Mouse (Mus musculus): ENCODE measurements around the gene Slc25a1. TPM values are rescaled to one million over a fixed set of nuclear protein-coding genes. Genes with fewer than 3 reads are reported as not detected.

Slc25a1 gene
- total RNA-seq, 2 experiments from 2014 or later, result 5.9 to 13.9 TPM

DNA sequence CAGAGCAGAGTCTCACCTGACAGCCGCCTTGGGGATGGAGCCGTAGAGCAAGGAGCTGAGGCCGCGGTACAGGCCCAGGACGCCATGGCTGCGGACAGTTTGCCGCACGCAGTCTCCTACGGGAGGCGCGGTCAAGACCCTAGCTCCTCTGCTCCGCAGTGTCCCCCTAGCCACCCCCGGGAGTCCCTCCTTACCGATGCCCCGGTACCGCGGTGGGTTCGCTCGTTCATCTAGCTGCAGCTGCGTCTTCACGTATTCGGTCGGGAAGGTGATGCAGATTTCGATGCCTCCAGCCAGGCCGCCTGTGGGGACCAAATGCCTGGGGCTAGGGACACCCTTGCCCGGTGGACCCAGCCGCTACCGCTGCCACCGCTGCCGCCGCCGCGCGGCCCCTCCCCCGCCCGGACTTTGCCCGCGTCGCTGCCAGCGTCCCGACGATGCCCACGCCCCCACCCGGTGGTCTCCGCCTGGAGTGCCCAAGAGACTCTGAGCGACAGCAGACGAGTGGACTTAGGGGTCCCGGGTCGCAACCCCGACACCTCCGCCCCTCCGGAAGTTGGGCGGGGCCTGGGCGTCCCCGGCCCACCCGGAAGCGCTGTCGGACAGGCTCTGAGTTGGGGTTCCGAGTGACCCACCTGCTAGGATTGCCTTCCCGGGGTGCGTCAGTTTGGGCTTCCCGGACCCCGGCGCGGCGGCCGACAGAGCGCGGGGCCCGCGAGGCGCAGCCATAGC, 502 bp downstream of the Slc25a1 start:
- DNase-seq, result peak in 1 of 2 experiments; percentile 39
- intact Hi-C loops (cut with DNase I), result loop anchor here (5.0 to 10.0 kb wide), 3 partner anchors 60 to 417 kb away; partner anchors contain the start of genes Arvcf and Tango2

DNA sequence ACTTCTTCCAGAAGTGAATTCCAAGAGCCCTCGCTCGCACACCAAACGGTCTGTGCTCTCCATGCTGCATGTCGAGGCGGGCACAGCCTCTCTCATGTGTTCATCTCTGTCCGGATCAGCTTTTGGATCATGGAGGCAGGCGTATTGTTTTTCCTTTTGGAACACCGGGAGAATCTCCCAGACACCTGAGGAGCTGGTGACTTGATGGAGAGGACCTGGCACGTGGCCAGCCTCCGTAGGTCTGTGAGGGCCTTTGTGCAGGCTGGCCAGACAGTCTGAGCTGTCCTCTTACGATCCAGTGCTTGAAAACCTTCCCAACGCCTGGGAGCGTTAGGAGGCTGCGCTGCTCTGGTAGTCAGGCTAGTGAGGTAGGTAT, 5.9 kb downstream of the Slc25a1 start:
- intact Hi-C loops (cut with DNase I), result loop anchor here (10.0 kb wide), 1 partner anchor 423 kb away; the partner anchor contains the start of genes Arvcf and Tango2
- DNase-seq, result no peak

DNA sequence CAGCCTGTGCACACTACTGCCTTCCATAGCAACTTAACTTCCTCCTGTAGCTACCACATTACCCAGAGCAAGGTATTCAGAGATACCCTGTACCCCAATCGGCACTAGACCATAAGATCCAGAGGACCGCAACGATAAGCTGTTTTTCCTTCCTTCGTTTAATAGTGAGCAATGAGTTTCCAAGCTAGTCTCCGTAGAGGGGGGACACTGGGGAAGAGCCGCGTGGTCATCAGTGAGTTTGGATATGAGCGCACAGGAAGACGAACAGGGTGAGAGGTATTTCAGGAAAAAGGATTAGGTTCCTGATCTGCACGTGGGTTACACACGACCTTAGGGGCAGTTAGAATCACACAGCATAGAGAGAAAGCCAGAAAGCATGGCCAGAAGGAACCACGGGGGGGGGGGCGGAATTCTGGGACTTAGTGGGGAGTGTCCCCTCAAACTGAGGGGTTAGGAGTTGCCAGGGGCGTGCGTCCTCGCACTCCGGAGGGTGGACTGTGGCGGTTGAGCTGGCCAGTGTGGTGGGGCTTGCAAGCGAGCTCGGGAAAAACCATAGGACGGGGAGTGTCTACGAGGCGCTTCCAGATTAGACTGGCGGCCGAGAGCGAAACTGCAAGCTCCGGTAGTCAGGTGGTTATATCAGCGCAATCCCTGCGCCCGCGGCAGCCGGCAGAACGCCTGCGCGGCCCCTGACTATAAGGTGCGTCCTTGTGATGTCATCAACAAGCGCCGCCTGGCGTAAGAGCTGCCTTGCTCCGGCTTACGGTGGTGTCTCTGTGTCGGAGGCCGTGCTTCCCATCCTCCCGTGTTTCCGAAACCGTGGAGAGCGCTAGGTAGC, 6.5 kb downstream of the Slc25a1 start:
- intact Hi-C loops (cut with DNase I), result loop anchor here (1.0 to 10.0 kb wide), 2 partner anchors 10 to 423 kb away; partner anchors contain the start of genes Arvcf, Ess2 and Tango2
- DNase-seq, result peak; percentile 94 to 95

DNA sequence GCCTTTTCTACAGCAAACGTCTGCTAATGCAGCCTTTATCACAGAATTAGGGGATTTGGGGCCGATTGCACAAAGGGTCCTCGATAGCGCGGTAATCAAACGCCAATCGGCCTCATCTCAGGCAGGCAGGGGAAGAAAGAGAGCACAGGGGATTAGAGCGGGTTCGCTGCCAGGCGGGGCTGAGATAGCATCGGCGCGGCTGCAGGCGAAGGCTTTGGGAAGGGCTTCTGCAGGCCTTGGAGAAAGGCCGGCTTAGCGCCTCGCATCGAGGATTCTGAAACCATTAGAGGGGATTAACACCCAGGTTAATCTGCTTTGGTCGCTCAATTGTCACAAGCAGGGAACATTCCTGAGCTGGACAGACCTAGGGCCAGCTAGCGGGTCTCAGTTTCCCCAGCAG, 7.4 kb downstream of the Slc25a1 start:
- intact Hi-C loops (cut with DNase I), result loop anchor here (10.0 kb wide), 1 partner anchor 424 kb away; the partner anchor contains the start of genes Arvcf and Tango2

DNA sequence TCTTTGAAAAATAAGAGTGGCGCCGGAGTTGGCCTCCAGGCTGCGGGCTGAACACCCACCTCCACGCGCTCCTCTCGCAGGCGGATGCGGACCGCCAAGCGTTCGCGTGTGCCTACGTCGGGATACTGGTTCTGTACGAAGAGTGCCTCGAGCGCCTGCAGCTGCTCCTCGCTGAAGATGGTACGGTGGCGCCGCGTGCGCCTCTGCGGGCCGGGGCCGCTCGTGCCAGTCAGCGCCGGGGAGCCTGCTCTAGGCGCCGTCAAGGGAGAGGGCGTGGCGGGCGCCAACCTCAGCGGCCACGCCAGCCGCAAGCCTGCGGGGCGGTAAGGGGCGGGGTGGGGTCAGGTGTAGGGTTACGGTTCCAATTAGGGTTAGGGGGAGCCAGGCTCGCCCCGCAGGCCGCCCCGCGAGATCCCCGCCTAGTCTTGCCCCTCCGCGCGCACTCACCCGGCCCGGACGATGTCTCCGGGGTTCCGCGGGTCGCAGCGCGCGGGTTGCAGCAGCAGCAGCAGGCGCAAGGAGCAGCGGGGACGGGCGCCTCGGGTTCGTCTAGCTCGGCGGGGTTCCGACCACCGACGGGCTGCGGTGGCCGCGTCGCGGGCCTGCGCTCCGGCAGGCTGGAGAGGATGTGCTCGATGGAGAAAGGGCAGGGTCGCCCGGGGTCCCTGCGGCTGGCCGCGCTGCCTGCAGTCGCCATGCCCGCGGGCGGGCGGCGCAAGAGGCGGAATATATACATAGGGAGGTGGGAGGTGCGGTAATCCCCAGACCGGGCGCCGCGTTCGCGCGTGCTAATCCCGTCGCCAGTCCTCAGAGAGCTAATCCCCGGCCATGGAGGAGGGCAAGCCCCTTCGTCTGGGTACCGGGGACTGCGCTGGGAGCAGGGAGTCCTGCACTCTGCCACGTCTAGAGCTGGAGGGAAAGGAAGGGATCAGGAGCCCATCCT, 13.4 kb downstream of the Slc25a1 start, which contains the start of gene Gsc2:
TSS of gene Gsc2 (minus strand) at position 753 of the 943 bp plus-strand sequence.
- no peak for DNase-seq
- intact Hi-C loops (cut with DNase I), result no loop called here

More for the DNA sequence above, 7.4 kb downstream of the Slc25a1 start:
- no peak for DNase-seq

DNA sequence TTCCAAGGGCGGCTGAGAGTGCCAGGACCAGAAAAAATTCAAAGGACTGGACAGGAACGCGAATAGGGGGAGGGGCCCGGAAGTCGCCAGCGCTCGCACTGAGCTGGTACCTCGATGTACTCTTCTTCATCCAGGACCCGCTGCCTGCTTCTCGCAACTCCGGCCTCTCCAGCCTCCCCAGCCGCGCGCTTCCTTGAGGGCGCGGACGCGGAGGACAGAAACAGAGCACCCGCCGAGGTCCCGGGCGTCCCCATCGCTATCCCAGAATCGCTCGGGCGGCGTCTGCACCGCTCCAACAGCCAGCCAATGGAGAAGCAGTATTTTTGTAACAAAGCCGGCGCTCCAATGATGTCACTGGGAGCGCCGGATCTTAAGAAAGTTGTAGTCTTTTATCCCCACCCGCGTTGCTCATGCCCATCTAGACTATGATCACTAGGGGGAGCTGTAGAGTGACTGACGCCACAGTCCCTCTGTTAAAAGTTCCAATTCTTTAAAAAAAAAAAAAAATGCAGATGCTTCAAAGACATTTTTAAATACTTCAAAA, 16.9 kb downstream of the Slc25a1 start, which contains the start of gene Ess2:
TSS of gene Ess2 (minus strand) at position 297 of the 544 bp plus-strand sequence.
- DNase-seq, result peak; percentile 86 to 90
- intact Hi-C loops (cut with DNase I), result loop anchor here (1.0 to 2.0 kb wide), 3 partner anchors 10 to 136 kb away; no protein-coding TSS in a partner anchor

DNA sequence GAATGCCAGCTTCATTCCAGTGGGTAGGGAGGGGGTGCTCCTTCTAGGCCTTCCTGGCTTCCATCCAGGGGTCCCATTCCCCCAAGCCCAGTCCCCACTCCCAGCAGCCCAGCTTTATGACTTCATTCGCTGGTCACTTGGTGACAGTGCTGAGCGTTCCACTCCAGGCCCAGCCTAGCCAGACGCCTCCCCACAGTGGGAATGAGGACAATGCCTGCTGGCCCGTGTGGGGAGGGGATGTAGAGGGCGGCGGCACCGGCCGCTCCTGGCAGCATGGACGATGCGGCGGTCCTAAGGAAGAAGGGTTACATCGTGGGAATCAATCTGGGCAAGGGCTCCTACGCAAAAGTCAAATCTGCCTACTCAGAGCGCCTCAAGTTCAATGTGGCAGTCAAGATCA, 29.6 kb downstream of the Slc25a1 start, which contains the start of the genes Dgcr2 and Tssk2:
TSS of gene Dgcr2 (minus strand) at position 101 of the 400 bp plus-strand sequence.
TSS of gene Tssk2 (plus strand) at position 176 of the 400 bp plus-strand sequence.
- intact Hi-C loops (cut with DNase I), result no loop called here
- no peak for DNase-seq

DNA sequence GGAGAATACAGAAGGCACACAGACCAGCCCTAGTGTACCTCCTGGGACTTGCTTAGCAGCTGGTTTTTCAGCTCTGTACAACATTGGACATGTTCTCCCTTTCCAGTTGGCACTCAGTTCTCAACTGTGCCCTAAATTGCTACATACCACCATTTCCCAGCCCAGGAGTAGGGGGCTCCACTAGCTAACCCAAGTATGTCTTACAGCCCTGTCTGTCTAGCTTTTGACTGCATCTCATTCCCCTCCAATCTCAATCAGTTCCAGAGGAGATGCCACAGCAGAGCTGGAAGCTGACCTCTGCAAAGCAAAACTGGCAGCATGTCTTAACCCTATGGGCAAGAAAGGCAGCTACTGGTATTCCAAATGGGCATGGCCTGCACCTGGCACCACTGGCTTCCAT, 31.9 kb downstream of the Slc25a1 start:
- intact Hi-C loops (cut with DNase I), result no loop called here
- DNase-seq, result no peak

DNA sequence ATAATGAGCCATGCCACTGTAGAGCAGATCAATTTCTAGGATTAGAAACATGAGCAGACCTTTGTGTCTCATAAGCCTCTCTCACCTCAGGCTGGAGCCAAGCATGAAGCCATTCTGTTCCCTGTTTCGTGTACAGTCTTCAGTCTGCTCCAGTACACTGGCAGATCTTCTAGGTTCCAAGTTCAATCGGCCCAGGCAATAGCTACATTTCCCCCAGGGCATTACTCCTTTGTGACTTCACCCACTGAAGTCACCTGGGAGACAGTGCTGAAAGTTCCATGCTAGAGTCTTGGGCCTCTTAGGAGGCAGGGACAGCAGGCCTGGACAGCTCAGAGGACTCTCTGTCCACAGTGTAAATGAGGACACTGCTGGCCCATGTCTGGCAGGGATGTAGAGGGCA, 34.1 kb downstream of the Slc25a1 start, which contains the start of gene Tssk1:
TSS of gene Tssk1 (plus strand) at position 301 of the 400 bp plus-strand sequence.
- no peak for DNase-seq
- intact Hi-C loops (cut with DNase I), result loop anchor here (2.0 kb wide), 1 partner anchor 17 kb away; the partner anchor contains the start of gene Ess2

DNA sequence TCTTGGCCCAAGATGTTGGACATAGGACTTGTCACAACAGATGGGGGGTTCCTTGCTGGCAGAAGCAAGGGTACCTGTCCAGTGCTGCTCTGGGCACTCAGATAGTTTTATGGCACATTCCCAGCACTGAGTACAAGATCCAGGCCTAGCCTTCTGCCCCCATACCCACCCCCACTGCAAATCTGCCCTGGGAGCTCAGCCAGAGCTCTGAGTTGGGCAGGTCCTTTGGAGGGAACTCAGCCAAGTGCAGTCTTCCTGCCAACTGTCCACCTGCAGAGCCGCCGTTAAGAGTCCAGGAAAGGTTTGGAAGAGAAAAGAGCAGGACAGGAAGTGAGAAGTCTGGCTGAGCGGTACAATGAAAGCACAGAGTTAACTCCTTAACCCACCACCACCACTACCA, 35.4 kb downstream of the Slc25a1 start:
- intact Hi-C loops (cut with DNase I), result loop anchor here (2.0 kb wide), 1 partner anchor 18 kb away; the partner anchor contains the start of gene Ess2
- DNase-seq, result peak; percentile 42 to 44

DNA sequence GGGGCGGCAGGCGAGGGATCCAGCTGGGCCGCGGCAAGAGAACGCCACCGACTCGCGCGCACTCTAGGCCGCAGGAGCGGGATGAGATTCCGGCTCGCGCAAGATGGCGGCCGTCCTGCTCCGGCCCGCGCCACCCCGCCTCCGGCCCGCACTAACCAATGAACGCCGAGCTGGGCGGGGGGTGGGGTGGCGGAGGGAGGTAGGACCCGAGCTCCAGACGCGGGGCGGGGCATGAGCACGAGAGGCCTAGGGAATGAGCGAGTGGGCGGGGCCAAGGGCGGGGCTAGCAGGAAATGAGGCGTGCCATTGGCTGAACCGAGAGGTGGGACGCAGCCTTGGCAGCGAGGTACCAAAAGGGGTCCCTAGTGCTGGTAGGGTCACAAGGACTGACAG, 36.5 kb downstream of the Slc25a1 start, which contains the start of gene Gm20518:
TSS of gene Gm20518 (minus strand) at position 105 of the 393 bp plus-strand sequence.
- DNase-seq, result peak; percentile 98 to 99
- intact Hi-C loops (cut with DNase I), result no loop called here

DNA sequence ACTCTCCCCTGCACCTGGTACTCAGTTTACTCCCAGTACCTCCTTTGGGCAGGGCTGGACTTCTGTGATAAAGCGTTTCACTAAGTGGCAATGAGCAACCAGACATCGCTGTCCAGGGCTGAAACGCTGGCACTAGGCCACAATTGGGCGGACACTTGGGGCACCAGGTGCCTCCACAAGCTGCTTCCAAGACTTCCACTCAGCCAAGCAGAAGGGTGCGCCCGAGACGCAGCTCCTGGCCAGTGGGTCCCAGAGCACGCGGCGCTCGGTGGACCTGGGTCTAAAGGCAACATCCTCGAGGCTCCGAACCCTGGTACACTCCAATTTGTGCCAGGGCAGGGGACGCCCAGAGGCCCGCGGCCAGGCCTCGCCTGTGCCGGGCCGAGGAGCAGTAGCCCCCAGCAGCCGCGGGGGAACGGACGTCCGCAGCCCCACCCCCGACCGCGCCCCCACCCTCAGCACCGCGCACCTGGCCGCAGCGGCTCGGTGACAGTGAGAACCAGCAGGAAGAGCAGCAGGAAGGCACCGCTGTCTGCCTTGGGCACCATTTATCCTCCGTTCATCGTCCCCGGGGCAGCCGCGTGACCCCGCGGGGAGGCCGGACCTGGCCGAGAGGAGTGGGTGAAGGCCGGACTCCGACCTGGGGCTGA, 37.0 kb downstream of the Slc25a1 start:
- intact Hi-C loops (cut with DNase I), result no loop called here
- peak; percentile 68 to 69 for DNase-seq

DNA sequence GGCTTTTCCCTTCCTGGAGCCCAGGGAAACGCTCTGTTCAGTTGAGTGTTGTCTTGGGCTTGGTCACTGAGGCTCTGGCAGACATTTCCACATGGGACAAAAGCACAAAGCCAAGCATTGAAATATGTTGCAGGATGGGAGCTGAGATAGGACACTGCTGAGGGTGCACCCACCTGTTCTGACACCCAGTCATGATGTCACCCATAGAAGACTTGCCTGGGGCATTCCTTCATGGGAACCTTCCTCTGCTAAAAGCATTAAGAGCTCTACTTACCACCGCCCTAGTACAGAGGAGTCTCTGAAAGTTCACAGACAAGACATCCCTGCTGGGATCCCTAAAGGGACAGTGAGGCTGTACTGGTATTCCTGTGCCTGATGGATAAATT, 37.7 kb downstream of the Slc25a1 start:
- intact Hi-C loops (cut with DNase I), result no loop called here
- no peak for DNase-seq

DNA sequence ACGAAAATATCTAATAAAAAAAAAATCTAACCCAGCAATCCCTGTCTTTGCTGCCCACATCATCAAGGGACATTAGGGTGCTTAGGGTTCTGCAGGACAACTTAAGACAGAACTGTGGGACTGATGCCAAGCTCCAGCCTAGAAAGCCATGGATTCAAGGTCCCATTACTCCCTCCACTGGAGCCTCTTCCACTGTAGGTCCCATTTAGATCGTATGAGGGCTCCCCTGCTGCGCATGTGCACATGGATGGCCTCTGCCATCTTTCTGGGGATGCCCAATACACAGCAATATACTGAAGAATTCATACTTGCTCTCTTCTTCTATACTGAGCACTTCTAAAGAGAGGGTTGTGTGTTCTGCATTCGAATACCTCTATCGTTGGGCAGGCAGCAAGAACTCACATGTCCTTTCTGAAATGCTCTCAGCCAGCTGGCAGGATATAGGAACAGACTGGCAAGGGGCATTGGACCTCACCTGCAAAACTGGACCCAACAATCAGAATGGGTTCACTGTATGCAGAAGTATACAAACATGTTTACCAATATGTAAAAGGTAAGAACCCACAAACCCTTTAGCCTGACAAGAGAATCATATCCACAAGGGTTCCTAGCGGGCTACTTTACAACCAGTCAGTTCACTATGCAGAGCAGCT, 38.2 kb downstream of the Slc25a1 start:
- intact Hi-C loops (cut with DNase I), result no loop called here
- no peak for DNase-seq

DNA sequence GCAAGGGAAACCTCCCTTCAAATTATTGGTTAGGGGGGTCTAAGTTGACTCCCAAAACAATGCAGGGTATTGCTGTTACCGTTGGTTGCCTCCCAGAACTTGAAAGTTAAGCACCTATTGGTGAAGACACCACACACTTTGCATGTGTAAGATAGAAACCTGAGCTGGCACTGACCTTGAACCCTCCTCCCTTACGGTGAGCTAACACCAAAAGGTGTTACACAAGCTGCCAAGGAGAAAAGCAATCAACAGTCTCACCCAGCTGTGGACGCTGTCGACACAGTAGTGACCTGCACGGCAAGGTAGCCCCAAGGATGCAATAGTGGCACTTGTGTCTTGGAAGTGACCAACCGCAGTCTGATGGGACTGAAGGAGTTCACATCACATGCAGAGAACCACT, 43.9 kb downstream of the Slc25a1 start:
- intact Hi-C loops (cut with DNase I), result no loop called here
- no peak for DNase-seq

DNA sequence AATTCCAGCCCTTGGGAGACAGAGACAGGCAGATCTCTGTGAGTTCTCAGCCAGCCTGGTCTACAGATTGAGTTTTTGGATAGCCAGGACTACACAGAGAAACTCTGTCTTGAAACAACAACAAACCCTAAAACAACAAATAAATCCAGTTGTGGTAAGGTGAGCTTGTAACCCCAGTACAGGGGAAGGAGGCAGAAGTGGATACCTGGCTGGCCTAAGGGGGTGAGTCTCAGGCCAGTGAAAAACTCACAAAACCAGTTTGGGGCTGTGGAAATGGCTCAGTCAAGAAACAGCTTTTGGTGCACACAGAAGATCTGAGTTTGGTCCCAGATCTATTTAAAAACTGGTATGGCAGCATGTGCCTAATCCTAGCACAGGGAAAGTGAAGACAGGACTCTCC, 45.8 kb downstream of the Slc25a1 start:
- DNase-seq, result no peak
- intact Hi-C loops (cut with DNase I), result no loop called here

DNA sequence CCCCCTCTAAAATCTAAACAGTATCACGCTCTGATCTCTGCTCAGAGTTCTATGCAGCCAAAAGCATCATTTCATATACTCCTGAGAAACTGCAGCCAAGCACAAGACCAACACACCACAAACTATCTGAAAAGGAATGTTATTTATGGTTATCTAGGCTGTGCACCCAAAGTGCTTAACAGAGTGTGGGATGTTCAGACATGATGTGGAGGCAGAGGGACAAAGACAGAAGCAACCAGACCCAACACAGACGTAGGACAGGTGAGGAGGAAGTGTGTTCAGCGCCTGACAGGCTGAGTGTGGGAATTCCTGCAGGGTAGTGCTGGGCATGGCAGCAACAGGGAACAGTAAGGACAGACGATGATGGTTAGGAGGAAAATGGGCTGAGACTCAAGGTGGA, 48.4 kb downstream of the Slc25a1 start:
- intact Hi-C loops (cut with DNase I), result no loop called here
- no peak for DNase-seq

DNA sequence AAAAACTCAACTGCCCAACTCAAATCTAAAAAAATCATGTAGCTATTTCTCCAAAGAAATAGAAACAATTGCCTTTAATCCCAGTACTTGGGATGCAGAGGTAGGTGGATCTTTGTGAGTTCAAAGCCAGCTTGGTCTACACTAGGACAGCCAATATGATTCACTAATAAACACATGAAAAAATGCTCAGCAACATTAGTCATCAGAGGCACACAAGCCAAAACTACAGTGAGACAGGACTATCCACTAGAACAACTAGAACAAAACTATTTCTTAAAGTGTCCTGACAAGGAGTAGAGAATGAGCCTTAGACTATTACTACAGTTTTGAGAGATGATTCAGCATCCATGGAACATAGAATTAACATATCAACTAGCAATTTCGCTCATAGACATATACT, 51.9 kb downstream of the Slc25a1 start:
- intact Hi-C loops (cut with DNase I), result no loop called here
- no peak for DNase-seq
